Mouse (Mus musculus): ENCODE data around the gene Sprr2j-ps.

Sprr2j-ps gene

DNA sequence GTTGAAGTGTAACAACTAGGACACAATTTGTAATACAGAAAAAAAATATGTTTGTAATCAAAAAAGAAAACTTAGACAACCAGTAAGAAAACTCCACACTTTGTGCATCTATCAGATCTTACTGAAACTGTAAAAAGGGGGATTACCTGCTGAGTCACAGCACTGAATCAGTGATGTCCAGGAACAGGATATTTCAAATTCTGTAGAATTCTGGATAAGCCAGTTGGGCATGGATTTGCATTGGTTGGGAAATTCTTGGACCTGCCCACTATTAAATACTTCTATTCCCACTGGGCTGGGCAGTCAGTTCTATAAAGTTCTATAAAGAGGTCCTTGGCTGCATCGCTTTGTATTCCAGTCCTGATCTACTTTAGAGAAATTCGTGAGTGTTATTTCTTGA, at the start of gene Sprr2j-ps:
Gene Sprr2j-ps, plus strand, starts transcription at position 301 of the 400 bp plus-strand sequence.
- no peak for TF ChIP-seq GATA4 (IDR thresholded peaks at IDR 0.05; ENCODE audit: insufficient replicate concordance, low read length)

DNA sequence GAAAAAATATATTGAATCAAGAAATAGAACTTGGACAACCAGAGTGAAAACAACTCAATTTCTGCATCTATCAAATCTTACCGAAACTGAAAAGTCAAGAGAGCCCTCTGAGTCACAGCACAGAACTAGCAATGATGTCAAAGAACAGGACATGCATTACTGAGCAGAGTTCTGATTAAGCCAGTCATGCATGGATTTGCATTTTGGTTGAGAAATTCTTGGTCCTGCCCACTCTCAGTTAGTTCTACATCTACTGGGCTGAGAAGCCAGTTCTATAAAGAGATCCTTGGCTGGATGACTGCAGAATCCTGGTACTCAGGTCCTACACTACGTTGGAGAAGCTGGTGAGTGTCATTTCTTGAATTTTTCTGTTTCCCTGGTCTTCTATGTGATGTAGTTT, 44.3 kb upstream of the Sprr2j-ps start:
- TF ChIP-seq GATA4 (IDR thresholded peaks at IDR 0.05; ENCODE audit: insufficient replicate concordance, low read length): no peak

DNA sequence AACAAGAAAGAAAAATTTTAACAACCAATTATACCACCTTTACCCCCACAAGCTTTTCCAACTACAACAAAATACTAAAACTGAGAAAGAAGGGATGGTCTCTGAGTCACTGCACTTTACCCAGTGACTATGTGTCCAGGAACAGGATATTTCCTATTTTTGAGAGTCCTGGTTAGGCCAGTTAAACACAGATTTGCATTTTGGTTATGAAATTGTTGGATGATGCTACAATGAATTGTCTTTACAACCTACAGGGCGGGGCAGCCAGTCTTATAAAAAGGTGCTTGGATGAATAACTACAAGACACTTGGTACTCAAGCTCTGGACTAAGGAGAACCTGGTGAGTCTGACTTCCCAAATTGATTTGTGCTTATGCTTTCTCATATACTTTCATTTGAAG, 32.5 kb upstream of the Sprr2j-ps start, which contains the start of gene Sprr2h:
Gene Sprr2h, plus strand, starts transcription at position 301 of the 400 bp plus-strand sequence.
- no peak for TF ChIP-seq GATA4 (IDR thresholded peaks at IDR 0.05; ENCODE audit: insufficient replicate concordance, low read length)

DNA sequence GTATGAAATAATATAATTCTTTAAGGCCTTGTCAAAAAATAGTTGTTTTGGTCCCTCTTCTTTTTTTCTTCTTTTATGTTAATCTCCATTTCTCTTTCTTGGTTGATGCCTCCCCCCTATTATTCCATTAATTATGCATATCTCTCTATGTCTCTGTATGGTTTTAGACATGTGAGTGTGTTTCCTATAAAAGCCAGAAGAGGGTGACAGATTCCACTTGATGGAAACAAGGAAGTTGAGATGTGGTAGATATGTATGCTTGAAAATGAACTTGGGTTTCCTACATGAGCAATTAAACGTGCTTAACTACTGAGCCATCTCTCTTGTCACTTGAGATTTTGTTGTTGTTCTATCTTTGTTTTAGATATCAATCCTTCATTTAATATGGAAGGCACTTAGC, 23.6 kb upstream of the Sprr2j-ps start:
- TF ChIP-seq GATA4 (IDR thresholded peaks at IDR 0.05; ENCODE audit: insufficient replicate concordance, low read length): no peak

DNA sequence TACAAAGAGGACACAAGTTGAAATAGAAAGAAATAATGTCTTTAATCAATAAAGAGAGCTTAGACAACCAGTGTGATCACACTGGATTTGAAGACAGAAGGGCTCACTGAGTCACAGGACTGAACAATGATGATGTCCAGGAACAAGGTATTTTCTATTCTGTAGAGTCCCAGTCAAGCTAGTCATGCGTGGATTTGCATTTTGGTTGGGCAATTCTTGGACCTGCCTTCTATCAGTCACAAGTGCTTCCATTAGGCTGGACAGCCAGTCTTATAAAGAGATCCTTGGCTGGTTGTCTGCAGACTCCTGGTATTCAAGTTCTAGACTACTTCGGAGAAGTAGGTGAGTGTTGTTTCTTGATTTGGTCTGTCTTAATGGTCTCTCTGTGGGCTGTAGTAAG, 10.2 kb upstream of the Sprr2j-ps start, which contains the start of gene Sprr2i:
Gene Sprr2i, plus strand, starts transcription at position 301 of the 400 bp plus-strand sequence.
- TF ChIP-seq GATA4 (IDR thresholded peaks at IDR 0.05; ENCODE audit: insufficient replicate concordance, low read length): no peak

DNA sequence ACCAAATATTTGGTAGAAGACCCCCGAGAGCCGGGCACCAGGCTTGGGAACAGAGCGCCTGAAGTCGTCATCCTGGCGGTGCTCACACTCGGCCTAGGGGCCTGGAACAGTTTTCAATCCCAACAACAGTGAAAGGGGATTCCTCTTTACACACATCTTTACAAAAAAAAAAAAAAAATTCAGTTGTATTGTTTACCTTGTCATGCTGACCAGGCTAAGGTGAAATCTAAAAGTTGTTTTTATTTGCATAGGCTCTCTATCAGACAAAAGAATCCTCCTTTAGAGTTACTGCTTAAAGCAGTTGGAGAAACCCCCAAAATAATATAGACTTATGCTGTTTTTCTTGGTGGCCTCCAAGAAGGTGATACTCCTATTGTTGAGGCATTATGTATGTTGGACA, 11.4 kb downstream of the Sprr2j-ps start, which contains the start of gene Gm9774:
Gene Gm9774, minus strand, starts transcription at position 101 of the 400 bp plus-strand sequence.
- no peak for TF ChIP-seq GATA4 (IDR thresholded peaks at IDR 0.05; ENCODE audit: insufficient replicate concordance, low read length)

DNA sequence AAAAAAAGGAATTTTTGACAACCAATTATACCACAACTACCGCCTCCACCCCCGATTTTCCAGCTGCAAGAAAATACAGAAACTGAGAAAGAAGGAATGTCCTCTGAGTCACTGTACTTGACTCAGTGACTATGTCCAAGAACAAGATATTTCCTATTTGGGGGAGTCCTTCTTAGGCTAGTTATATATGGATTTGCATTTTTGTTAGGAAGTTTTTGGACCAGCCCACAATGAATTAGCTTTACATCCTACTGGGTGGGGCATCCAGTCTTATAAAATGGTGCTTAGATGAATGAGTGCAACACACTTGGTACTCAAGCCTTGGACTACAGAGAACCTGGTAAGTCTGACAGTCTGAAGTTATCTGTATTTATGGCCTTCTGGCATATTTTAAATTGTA, 14.4 kb downstream of the Sprr2j-ps start, which contains the start of gene Sprr2k:
Gene Sprr2k, plus strand, starts transcription at position 301 of the 400 bp plus-strand sequence.
- TF ChIP-seq GATA4 (IDR thresholded peaks at IDR 0.05; ENCODE audit: insufficient replicate concordance, low read length): no peak

DNA sequence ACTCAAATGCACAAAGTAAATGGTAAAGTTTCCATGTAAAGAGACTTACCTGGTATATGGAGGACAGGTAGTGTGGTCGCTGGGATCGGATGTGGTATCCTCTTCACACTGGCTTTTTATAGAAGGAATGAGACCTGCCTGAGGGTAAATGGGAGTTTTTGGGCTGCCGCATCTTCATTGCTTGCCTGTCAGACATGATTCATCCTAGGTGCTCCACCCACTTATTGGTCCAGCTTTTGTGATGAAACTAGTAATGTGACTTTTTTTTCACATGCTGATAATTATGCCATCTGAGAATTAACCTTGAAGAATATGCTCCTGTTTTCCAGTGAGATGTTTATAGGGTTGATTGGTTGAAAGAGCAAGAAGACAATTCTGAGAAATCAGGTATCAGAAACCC, 20.8 kb downstream of the Sprr2j-ps start, which contains the start of gene Sprr1b:
Gene Sprr1b, minus strand, starts transcription at position 101 of the 400 bp plus-strand sequence.
- no peak for TF ChIP-seq GATA4 (IDR thresholded peaks at IDR 0.05; ENCODE audit: insufficient replicate concordance, low read length)

DNA sequence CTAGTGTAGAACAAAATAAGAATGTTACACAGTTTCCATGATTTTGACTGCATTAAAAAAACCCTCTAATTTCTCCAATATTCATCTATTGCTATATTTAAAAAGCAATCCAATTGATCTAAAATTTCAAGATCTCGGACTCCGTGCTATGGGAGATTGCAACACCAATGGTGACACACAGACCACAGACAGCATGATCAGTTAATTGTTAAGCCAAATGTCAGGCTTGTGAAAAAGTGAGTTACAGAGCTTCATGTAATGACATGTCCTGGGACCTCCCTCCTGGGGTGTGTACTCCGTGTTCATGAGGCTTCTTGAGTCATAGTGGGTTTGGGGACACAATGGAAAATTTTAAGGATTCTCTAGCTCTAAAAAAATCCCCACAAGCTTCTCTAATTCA, 22.3 kb downstream of the Sprr2j-ps start:
- no peak for TF ChIP-seq GATA4 (IDR thresholded peaks at IDR 0.05; ENCODE audit: insufficient replicate concordance, low read length)

DNA sequence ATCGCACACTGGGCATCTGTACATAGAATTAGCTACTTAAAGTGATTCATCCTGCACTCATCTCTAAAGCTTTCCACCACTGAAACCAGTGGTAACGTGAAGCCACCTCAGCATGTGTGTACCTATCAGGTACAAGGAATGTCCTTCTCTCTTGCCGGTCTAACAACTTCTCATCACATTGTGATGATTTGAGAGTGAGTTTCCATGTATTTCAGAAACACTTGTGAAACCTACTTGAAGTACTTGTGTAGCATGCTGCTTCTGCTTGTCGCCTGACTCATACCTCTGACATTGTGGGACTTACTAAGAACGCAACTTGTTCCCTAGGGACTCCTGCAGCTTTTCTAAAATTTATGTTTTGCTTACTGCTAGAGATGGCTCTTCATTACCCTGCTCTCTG, 37.3 kb downstream of the Sprr2j-ps start:
- no peak for TF ChIP-seq GATA4 (IDR thresholded peaks at IDR 0.05; ENCODE audit: insufficient replicate concordance, low read length)

DNA sequence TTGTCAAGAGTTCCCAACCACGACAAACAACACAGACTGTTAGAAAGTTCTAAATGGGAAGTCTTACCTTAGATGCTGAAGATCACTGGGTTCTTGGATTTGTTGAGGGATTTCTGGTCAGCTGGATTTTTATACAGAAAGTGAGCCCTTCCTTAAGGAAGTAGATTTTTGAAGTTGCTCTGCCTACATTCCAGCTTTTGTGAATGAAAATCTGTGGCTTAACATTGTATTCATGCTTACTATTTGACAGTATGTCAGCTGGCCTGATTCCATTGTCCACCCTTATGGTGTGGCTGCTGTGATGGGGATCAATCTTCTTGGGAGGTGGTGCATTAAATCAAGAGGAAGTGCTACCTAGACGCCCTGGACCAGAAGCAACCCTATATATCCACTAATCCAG, 40.7 kb downstream of the Sprr2j-ps start, which contains the start of gene Sprr3:
Gene Sprr3, minus strand, starts transcription at position 101 of the 400 bp plus-strand sequence.
- no peak for TF ChIP-seq GATA4 (IDR thresholded peaks at IDR 0.05; ENCODE audit: insufficient replicate concordance, low read length)

DNA sequence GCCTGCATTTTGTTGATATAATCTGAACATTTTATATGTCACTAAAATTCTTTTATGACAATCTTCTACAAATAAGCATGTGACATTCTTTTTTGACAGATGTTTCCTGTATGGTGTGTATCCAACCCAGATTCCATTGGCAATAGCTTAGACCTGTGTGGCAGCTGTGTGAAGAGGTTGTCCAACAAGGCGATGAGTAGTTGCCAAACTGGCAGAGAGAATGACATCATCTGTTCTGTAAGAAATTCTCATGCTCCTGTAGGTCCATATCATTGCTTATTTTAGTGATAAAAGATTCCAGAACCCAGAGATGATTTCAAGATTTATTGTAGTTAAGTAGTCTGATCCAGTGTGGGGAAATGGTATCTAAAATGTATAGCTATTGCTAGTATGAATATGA, 48.7 kb downstream of the Sprr2j-ps start:
- no peak for TF ChIP-seq GATA4 (IDR thresholded peaks at IDR 0.05; ENCODE audit: insufficient replicate concordance, low read length)

DNA sequence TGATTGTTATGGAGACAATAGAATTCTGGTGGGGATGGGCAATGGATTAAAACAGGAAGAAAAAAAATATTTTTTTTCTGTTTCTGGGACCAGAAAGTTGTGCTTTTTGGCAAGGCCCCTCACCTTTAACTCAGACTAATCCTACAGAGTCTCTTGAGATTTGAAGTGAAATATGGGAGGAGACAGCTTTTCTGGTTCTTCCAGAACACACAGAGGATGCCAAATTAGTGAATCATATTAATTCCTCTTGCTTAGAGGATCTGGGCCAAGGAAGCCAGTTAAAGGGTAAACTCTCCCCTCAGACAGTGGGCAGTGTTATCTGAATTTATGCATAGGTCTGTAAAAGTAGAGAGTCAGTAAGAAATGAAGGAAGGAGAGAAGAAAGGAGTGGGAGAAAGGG, 49.5 kb downstream of the Sprr2j-ps start:
- TF ChIP-seq GATA4 (IDR thresholded peaks at IDR 0.05; ENCODE audit: insufficient replicate concordance, low read length): no peak

Data from liver, adult (tissue).